Comparison of ENCODE assay signal across 11 mouse cellular contexts in the genomic region with DNA sequence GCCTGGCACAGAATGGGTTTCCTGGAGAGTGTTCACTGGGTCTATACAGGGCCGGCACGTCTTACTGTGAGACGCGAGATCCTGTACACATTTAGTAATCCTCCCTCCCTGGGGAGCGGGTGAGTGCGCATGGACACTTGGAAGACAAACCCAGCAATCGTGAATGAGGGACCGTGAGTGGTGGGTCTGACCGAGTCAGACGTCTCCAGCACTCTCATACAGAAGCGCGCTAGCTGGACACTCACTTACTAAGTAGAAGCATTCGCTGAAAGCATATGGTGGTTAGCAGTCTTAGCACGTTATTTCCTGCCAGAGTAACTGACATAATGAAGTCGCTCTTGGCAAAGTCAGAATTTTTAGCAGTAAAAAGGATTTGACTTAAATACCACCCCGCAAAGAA.
DNase-seq lines count a peak whose midpoint lies in the region; ATAC-seq lines count a peak whose summit lies in the region.
"Had no signal": no experiment of that assay in that cellular context is flagged by ENCODE, and none has a peak within 500 bp of the region (broad histone marks: within the 10 kb centered on the region; RNA-seq: fewer than 3 reads in every experiment).

No protein-coding gene starts in this region.

- ATAC-seq in forebrain, embryonic 12.5 days (ENCODE audit: low FRiP score): no peak; the same call in 1 of the 2 replicates
- ATAC-seq in liver, embryonic 11.5 days (replicated peaks; ENCODE audit: low FRiP score): no peak

- peak; percentile 36 to 46 for DNase-seq in left cerebral cortex, adult 18-20 months (ENCODE audit: low spot score in 2 of 2)
- no peak for DNase-seq in left cerebral cortex, postnatal 4 days
- peak; percentile 48 to 49 for DNase-seq in left cerebral cortex, adult 8-10 months (ENCODE audit: low spot score in 2 of 2)
- DNase-seq in right cerebral cortex, postnatal 25 days: peak; percentile 52
- no peak for DNase-seq in kidney, postnatal 10 days
- no peak for DNase-seq in liver, embryonic 11.5 days (ENCODE audit: low spot score)
- DNase-seq: kidney, postnatal 36 days; thymus, postnatal 25 days had no signal

- intact Hi-C loops in left cerebral cortex, postnatal 4 days (cut with DNase I): no loop called here

- H3K27ac ChIP-seq in forebrain, embryonic 12.5 days: peak overlapping the region; percentile 6; the same call in 1 of the 2 replicates
- H3K27ac ChIP-seq in liver, embryonic 11.5 days (ENCODE audit: low read depth, low read length): no peak overlapping the region
- H3K27ac ChIP-seq: heart, embryonic 13.5 days; macrophage had no signal

- no peaks in the 10 kb centered on the region for H3K9me3 ChIP-seq in forebrain, embryonic 12.5 days
- H3K9me3 ChIP-seq in liver, embryonic 11.5 days (ENCODE audit: control insufficient read depth, low read length): no peaks in the 10 kb centered on the region
- H3K9me3 ChIP-seq: heart, embryonic 13.5 days had no signal

- H3K27me3 ChIP-seq in forebrain, embryonic 12.5 days: no peaks in the 10 kb centered on the region; the same call in 1 of the 2 replicates
- H3K27me3 ChIP-seq in liver, embryonic 11.5 days (replicated peaks; ENCODE audit: control insufficient read depth, insufficient read depth, low read length): no peaks in the 10 kb centered on the region; the same call in 1 of the 2 replicates
- H3K27me3 ChIP-seq: heart, embryonic 13.5 days had no signal

- H3K36me3 ChIP-seq in forebrain, embryonic 12.5 days (replicated peaks): 0 out of 2 replicates have a peak, but pooled peaks cover 2% of the 10 kb centered on the region
- H3K36me3 ChIP-seq in liver, embryonic 11.5 days (ENCODE audit: control insufficient read depth, insufficient read depth, low read length): no peaks in the 10 kb centered on the region
- H3K36me3 ChIP-seq: heart, embryonic 13.5 days had no signal

- peaks cover 52% of the 10 kb centered on the region for H3K4me1 ChIP-seq in forebrain, embryonic 12.5 days
- no peaks in the 10 kb centered on the region for H3K4me1 ChIP-seq in liver, embryonic 11.5 days (replicated peaks; ENCODE audit: control insufficient read depth, insufficient read depth, low read length)

- H3K4me3 ChIP-seq in forebrain, embryonic 12.5 days (replicated peaks): no peak overlapping the region
- no peak overlapping the region for H3K4me3 ChIP-seq in liver, embryonic 11.5 days (ENCODE audit: low read depth, low read length)
- H3K4me3 ChIP-seq: heart, embryonic 13.5 days had no signal

- H3K9ac ChIP-seq in forebrain, embryonic 12.5 days: no peak overlapping the region
- H3K9ac ChIP-seq in liver, embryonic 11.5 days (ENCODE audit: low read depth, low read length): no peak overlapping the region
- H3K9ac ChIP-seq: heart, embryonic 13.5 days had no signal

- no peak overlapping the region for H3K4me2 ChIP-seq in forebrain, embryonic 12.5 days
- H3K4me2 ChIP-seq in liver, embryonic 11.5 days: no peak overlapping the region
- H3K4me2 ChIP-seq: heart, embryonic 13.5 days had no signal

- WGBS in forebrain, embryonic 12.5 days: 76% methylated on average over 16 of the region's 16 CpGs
- 85% methylated on average over 16 of the region's 16 CpGs for whole genome bisulfite sequencing in liver, embryonic 11.5 days

Comparison
In these comparisons a context has a peak if more than half of its experiments do, and no peak if none do; other contexts are left out.
1. DNase-seq: peak in left cerebral cortex, adult 18-20 months (2 of 2), left cerebral cortex, adult 8-10 months (2 of 2) and right cerebral cortex, postnatal 25 days (single experiment); none in left cerebral cortex, postnatal 4 days (single experiment), kidney, postnatal 10 days (single experiment) and liver, embryonic 11.5 days (single experiment).